Mouse (Mus musculus) lung, adult 2 months (tissue): ENCODE data around the gene 6030458C11Rik. TPM values are rescaled to one million over a fixed set of nuclear protein-coding genes. Genes with fewer than 3 reads are reported as not detected.

Source experiments
- DNase-seq: peaks from one replicate; pipeline ENCODE4 v3.0.0; 2022
- H3K4me1 ChIP-seq: fragments of 200-500 bp; 2 replicates; pipeline ENCODE4 v1.6.1; 2011; ENCODE audit warnings: low read length; ENCODE audit not compliant: control insufficient read depth, insufficient read depth
- H3K4me3 ChIP-seq: fragments of 200-500 bp; replicated peaks from 2 replicates; pipeline ENCODE3; 2011; ENCODE audit warnings: low read depth, mild to moderate bottlenecking, control low read depth, low read length; ENCODE audit errors: extremely low read depth
- CTCF ChIP-seq: fragments of 200-500 bp; IDR thresholded peaks from 2 replicates; pipeline ENCODE4 v1.5.1; 2011; ENCODE audit warnings: mild to moderate bottlenecking, low read length, control low read depth; ENCODE audit not compliant: insufficient read depth
- POLR2A ChIP-seq: fragments of 200-500 bp; IDR thresholded peaks from 2 replicates; pipeline ENCODE4 v1.6.1; 2011; ENCODE audit warnings: low read depth, mild to moderate bottlenecking, control low read depth, low read length, borderline replicate concordance; ENCODE audit errors: extremely low read depth
- WGBS: fragments of 180-500 bp; shearing (Covaris S2); methylation state at CpG from one replicate; pipeline ENCODE4 v1.1.7; 2018; 5-methylcytosine and 5-hydroxymethylcytosine counted together
- polyA plus RNA-seq: library from polyadenylated mRNA; depleted of rRNA; stranded (reverse); fragments of >200 nt; gene quantifications from 2 replicates; pipeline ENCODE4 v1.2.3, GENCODE M21; 2012; rRNA removed

Gene 6030458C11Rik
- 7.1 and 8.7 TPM in 2 replicates for polyA plus RNA-seq

DNA sequence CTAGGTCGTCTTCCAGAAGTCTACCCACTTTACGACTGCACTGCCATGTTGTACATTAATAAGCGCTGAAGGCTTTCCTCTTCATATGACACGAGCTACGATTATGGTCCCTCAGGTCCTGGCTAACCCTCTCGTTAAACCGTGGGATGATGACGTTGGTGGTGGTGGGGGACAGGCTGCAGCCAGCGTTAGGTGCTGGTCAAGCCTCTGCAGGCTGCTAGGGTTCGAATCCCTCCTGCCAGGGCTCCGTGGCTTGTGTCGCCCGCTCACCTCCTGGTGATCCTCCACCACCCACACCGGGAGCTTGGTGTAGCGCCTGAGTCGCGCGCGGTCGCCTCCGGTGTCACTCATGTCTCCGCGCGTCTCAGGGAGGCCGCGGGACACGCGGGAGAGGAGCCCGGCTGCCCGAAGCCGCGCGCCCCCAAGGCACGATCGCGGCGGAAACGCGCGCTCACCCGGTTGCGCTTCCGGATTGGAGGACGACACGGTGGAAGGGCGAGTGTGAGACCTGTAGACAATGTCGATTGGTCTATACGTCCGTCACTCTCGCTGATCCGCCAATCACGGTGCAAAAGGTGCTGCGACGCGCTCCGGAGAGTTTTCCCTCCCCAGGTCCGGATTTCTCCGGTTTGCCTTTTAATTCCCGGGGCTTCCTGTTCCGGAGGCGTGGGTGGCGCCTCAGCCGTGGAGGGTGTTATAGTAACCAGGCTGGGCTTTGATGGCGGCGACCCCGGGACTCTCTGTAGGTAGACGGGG is at the start of gene 6030458C11Rik, which contains the start of gene Drosha:
Gene 6030458C11Rik, minus strand, starts transcription at position 453 of the 756 bp plus-strand sequence.
Gene Drosha, plus strand, starts transcription at position 619 of the 756 bp plus-strand sequence.
- TF ChIP-seq CTCF (no peak), POLR2A (peak; percentile 36; the same call in 1 of the 2 replicates)
- peak; percentile 99 for DNase-seq
- WGBS = under 1% methylated on average over 67 of the region's 67 CpGs
- Histone ChIP-seq H3K4me1 (0 out of 2 replicates have a peak, but pooled peaks cover 4% of the 10 kb centered on the region), H3K4me3 (peak within 1 kb of the TSS; percentile 95)

DNA sequence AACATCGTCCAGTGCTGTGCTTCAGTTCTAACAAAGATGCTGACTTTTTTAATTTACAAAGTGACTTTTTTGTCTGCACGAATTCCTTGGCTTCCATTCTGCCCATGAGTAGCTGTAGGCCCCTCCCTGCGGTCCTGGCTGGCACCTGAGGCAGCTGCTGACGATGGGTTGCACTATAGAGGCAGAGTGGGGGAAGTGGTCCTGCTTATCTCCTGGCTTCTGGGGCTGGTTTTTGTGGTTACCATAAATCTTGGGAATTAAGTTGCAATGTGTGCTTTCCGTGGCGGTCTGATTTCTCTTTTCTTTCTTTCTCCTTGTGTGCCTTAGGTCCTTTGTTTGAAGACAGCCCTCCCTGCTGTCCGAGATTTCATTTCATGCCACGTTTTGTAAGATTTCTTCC is 42.8 kb upstream of the 6030458C11Rik start:
- no peak for TF ChIP-seq CTCF
- no peak for TF ChIP-seq POLR2A
- WGBS = 87% methylated on average over 8 of the region's 8 CpGs
- Histone ChIP-seq H3K4me3 (no peak overlapping the region), H3K4me1 (no peaks in the 10 kb centered on the region)
- no peak for DNase-seq

DNA sequence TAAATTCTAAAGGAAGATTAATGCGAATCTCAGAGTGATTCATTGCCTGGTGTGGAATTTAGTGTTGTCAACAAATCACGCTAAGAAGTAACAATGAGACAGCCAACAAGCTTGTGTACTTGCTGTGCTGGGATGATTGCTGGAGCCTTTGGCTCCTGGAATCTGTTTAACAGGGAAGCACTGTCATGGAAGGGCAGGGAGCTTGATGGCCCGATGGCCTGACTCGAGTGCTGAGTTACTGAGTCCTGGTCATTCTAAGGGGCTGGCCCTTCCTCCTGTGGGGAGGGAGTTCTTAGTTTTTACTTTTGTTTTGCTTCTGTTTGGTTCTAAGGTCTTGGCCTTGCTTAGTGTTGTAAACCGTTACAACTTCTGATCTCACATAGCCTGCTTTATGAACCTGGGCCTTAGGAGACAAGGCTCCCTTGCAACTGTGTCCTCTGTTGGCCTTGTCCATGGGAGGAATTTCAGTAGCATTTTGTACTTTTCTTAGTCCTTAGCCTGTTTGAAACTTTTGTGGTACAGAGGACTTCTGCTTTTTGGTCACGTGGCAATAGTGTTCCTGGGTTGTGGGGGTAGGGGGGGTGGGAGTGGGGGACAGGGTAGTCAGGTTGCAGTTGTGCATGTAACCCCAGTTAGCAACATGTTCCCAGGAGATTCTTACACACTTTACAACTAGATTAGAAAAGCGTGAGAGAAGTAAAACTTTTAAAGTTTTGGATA is 41.3 kb upstream of the 6030458C11Rik start:
- no peak for DNase-seq
- TF ChIP-seq POLR2A (no peak), CTCF (no peak)
- WGBS = 71% methylated on average over 7 of the region's 7 CpGs
- no peak overlapping the region for H3K4me3 ChIP-seq
- H3K4me1 ChIP-seq = no peaks in the 10 kb centered on the region

DNA sequence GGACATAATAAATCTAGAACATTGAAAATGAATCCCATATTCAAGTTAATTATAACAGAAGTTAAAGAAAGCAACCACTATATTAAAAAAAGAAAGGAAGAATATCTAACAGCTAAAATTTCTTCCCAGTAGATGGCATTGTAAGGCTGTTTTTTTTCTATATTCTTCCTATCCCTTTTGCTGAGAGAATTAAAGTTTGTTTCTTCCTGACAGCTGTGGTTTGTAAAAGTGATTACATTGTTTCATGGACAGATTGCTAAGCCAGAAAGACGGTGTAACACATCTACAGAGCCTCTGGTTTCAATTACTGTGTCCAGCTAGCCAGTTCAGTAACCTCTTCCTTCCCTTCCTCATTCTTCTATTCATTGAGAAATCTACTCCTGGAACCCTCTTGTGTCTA is 39.2 kb upstream of the 6030458C11Rik start:
- TF ChIP-seq POLR2A (no peak), CTCF (no peak)
- no peak for DNase-seq
- H3K4me3 ChIP-seq = no peak overlapping the region
- no peaks in the 10 kb centered on the region for H3K4me1 ChIP-seq
- WGBS = 44% methylated on average over 1 of the region's 1 CpGs

DNA sequence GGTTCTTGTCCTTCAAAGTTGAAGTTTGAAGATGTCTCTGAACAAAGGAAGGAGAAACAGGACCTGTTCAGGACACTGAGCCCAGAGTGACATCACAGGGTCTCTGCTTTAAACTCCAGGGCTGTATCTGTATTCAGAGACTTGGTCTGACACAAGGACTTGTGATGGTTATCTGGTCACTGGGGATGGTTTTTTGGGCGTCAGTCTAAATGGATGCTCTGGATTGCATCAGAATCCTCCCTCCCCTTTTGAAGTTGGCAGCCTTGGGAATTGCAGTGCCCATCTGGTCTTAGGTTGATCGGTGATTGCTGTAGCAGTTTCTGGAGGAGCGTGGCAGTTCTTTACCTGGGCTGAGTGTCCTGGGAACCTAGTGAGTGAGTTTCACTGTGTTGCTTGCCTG is 37.6 kb upstream of the 6030458C11Rik start:
- no peaks in the 10 kb centered on the region for H3K4me1 ChIP-seq
- DNase-seq = no peak
- no peak overlapping the region for H3K4me3 ChIP-seq
- 95% methylated on average over 3 of the region's 3 CpGs for WGBS
- TF ChIP-seq POLR2A = no peak
- no peak for TF ChIP-seq CTCF

DNA sequence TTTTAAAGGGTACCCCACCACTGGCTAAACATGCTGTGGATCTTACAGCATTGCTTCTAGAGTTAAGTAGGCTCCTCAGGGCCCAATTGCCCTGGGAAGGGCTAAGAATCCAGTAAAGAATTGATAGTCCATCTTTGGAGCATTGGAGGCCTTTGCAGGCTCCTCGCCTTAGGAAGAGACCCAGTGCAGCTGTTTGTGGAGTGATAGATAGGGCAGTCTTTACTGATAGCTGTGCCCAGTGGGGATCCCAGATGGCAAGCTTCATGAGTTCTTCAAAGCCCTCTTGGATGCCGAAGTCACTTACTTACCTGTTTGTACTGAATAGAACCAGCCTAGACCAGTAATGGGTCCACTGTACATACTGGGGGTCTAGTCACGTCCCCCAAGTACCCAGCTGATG is 34.2 kb upstream of the 6030458C11Rik start:
- no peak for DNase-seq
- H3K4me3 ChIP-seq = no peak overlapping the region
- WGBS = 96% methylated on average over 3 of the region's 3 CpGs
- no peak for TF ChIP-seq POLR2A
- no peak for TF ChIP-seq CTCF
- H3K4me1 ChIP-seq = no peaks in the 10 kb centered on the region

DNA sequence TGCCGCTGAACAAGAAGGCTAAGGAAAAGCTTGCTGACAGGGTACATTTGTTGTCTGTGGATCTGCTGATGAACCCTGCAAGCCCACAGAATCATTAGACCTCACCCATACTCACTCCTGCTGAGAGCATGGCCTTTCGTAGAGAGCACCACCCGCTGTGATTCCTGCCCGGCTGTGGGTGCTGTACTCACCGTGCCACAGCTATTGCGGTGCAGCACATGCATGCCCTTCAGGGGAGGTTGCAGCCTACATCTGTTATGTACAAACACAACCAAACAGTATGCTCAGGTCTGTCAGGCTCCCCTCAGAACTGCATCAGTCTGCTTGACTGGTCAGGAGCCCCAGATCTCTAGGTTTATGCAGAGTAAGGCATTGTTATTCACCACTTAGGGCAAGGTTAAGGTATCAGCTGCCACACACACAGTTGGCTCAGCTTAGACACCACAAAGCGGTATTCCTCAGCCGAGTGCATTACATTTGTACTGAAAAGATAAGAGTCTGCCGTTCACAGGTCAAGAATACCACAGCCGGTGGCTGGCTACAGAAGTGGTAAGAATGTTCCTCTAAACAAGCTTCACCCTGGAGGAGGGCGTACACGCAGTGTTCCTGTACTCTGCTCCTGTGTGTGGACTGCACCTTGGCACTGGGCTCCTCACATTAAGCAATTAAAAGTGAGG is 33.5 kb upstream of the 6030458C11Rik start:
- no peak for DNase-seq
- Histone ChIP-seq H3K4me1 (no peaks in the 10 kb centered on the region), H3K4me3 (no peak overlapping the region)
- 87% methylated on average over 12 of the region's 12 CpGs for WGBS
- TF ChIP-seq POLR2A (no peak), CTCF (no peak)

DNA sequence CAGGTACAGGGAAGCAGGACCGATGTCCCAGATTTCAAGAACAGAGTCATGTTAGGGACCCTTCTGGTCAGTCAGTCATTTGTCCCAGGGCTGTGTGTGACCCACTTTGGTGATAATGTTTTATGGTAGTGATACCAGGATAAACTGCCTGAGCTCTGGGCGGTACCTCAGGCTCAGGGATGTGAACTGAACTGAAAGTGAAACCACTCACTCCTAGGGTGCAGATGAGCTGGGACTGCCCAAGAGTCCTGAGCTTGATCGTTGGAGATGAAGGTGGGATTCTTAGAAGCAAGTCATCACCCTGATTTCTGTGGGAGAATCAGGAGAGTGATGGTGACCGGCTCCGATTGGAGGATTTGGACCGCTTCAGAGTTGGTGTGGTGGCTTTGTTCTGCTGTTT is 32.3 kb upstream of the 6030458C11Rik start:
- WGBS = 90% methylated on average over 6 of the region's 6 CpGs
- DNase-seq = no peak
- Histone ChIP-seq H3K4me1 (no peaks in the 10 kb centered on the region), H3K4me3 (no peak overlapping the region)
- TF ChIP-seq CTCF (no peak), POLR2A (no peak)

DNA sequence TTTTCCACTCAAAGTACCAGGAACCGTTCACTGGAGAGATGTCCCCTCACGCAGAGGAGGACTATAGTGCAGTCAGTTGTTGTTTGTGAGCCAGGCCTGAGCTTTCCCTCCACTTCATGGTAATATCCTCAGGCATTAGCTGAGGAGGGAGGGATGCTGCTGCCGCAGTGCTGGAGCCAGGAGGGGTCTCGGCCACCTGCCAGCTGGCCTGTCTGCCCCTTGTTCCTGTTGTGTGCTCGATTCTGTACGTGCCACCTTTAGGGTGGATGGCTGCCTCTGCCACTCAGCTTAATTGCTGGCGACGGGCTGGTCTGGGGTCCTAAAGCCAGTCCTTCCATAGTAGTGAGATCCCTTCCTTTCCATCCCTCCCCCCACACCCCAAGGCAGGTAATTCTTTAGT is 29.0 kb upstream of the 6030458C11Rik start:
- DNase-seq = no peak
- TF ChIP-seq CTCF (no peak), POLR2A (no peak)
- Histone ChIP-seq H3K4me1 (no peaks in the 10 kb centered on the region), H3K4me3 (no peak overlapping the region)
- 91% methylated on average over 8 of the region's 8 CpGs for WGBS
